Mouse (Mus musculus) brain, embryonic 14.5 days (tissue): ENCODE results near the gene 1700057G04Rik. TPM values are rescaled to one million over a fixed set of nuclear protein-coding genes. Genes with fewer than 3 reads are reported as not detected.
A peak's percentile ranks its signal among the peaks of the same experiment; 100 is the strongest.

Experiments used
- DNase-seq: peaks from one replicate; pipeline ENCODE4 v3.0.0-alpha.2; 2011; ENCODE audit warnings: low read depth
- CTCF ChIP-seq: fragments of 200-500 bp; IDR thresholded peaks from 2 replicates; pipeline ENCODE4 v1.5.1; 2012; ENCODE audit warnings: inconsistent platforms, mild to moderate bottlenecking, moderate library complexity, borderline replicate concordance; ENCODE audit not compliant: insufficient read depth, insufficient read length; ENCODE audit errors: extremely low read depth
- POLR2A ChIP-seq: fragments of 200-500 bp; IDR thresholded peaks from 2 replicates; pipeline ENCODE4 v1.6.1; 2012; ENCODE audit warnings: mild to moderate bottlenecking, inconsistent platforms, borderline replicate concordance; ENCODE audit not compliant: poor library complexity, insufficient read depth, insufficient read length, severe bottlenecking; ENCODE audit errors: extremely low read depth
- polyA plus RNA-seq: library from polyadenylated mRNA; depleted of rRNA; stranded (reverse); fragments of >200 nt; gene quantifications from 2 replicates; pipeline ENCODE4 v1.2.3, GENCODE M21; 2012; rRNA removed

The 1700057G04Rik gene
- polyA plus RNA-seq, 1 experiment = not detected

GRCm38 (mm10) chr9:92374705-92375199 is 65.6 kb downstream of the 1700057G04Rik start:
- TF ChIP-seq POLR2A (no peak), CTCF (no peak)
- DNase-seq = peak; percentile 73

- TF ChIP-seq POLR2A (no peak), CTCF (no peak; the same call in 1 of the 2 replicates)
- DNase-seq = peak; percentile 14
Measured at GRCm38 (mm10) chr9:92375378-92375777, 66.2 kb downstream of the 1700057G04Rik start.

GRCm38 (mm10) chr9:92377967-92378366 is 68.8 kb downstream of the 1700057G04Rik start:
- DNase-seq = peak; percentile 49
- TF ChIP-seq POLR2A (no peak), CTCF (no peak)

- TF ChIP-seq POLR2A (no peak), CTCF (no peak)
- no peak for DNase-seq
Measured at GRCm38 (mm10) chr9:92379240-92379639, 70.1 kb downstream of the 1700057G04Rik start.

GRCm38 (mm10) chr9:92383415-92383814 is 74.2 kb downstream of the 1700057G04Rik start:
- TF ChIP-seq POLR2A (no peak), CTCF (no peak)
- DNase-seq = no peak

GRCm38 (mm10) chr9:92384401-92384800 is 75.2 kb downstream of the 1700057G04Rik start:
- no peak for DNase-seq
- TF ChIP-seq POLR2A (no peak), CTCF (no peak)

- no peak for DNase-seq
- TF ChIP-seq CTCF (no peak), POLR2A (no peak)
Measured at GRCm38 (mm10) chr9:92385831-92386230, 76.7 kb downstream of the 1700057G04Rik start.

- DNase-seq = no peak
- TF ChIP-seq POLR2A = no peak
- TF ChIP-seq CTCF = no peak
Measured at GRCm38 (mm10) chr9:92386871-92387270, 77.7 kb downstream of the 1700057G04Rik start.

GRCm38 (mm10) chr9:92387404-92387803 is 78.2 kb downstream of the 1700057G04Rik start:
- no peak for DNase-seq
- no peak for TF ChIP-seq POLR2A

- TF ChIP-seq POLR2A = no peak
- TF ChIP-seq CTCF = no peak
Measured at GRCm38 (mm10) chr9:92402628-92403027, 93.5 kb downstream of the 1700057G04Rik start.

More at GRCm38 (mm10) chr9:92402628-92403027, 93.5 kb downstream of the 1700057G04Rik start:
- no peak for DNase-seq

Other genes with a start within 250 kb of the 1700057G04Rik start
- gene Plscr5, start 116.4 kb upstream of the 1700057G04Rik start, polyA plus RNA-seq = 0.29 and 0.40 TPM in 2 replicates
- 5.2 and 5.3 TPM in 2 replicates for gene Plscr1, start 59.6 kb upstream of the 1700057G04Rik start, polyA plus RNA-seq
- gene Plscr2, start 33.8 kb upstream of the 1700057G04Rik start, polyA plus RNA-seq = 0.29 and 0.46 TPM in 2 replicates
- gene Plscr4, start 148.0 kb downstream of the 1700057G04Rik start, polyA plus RNA-seq = 0.91 and 1.3 TPM in 2 replicates
- gene Plod2, start 232.8 kb downstream of the 1700057G04Rik start, polyA plus RNA-seq = 18.3 and 19.4 TPM in 2 replicates